Mouse (Mus musculus) left cerebral cortex, postnatal 10 days (tissue): ENCODE measurements at regions not wholly inside any gene's neighbourhood (a gene's known extent, or its start where the extent isn't known, plus 50 kb on each side); places are given as distances from the start of the nearest gene placed in this dataset.
A peak's percentile ranks its signal among the peaks of the same experiment; 100 is the strongest.
"Not testable (repeated sequence)": the region's sequence is repeated elsewhere in the genome, so short reads cannot be mapped to it uniquely, and the experiment has no call there.

Experiments
- DNase-seq, 2 experiments: peaks; one replicate each; pipeline ENCODE4 v3.0.0; 2021 to 2022; ENCODE audit warnings: low spot score in 2 of 2, mixed read lengths in 1 of 2; ENCODE audit errors: extremely low spot score in 1 of 2
- intact Hi-C: fragments of 180-260 bp; cut with DNase I; formaldehyde crosslinking; loops from one replicate; pipeline ENCODE4 v1.15.1; 2025

GRCm38 (mm10) chr17:43139916-43140315, 123.6 kb downstream of the Tnfrsf21 start:
- DNase-seq, result no peak
- intact Hi-C loops, result no loop called here

DNA sequence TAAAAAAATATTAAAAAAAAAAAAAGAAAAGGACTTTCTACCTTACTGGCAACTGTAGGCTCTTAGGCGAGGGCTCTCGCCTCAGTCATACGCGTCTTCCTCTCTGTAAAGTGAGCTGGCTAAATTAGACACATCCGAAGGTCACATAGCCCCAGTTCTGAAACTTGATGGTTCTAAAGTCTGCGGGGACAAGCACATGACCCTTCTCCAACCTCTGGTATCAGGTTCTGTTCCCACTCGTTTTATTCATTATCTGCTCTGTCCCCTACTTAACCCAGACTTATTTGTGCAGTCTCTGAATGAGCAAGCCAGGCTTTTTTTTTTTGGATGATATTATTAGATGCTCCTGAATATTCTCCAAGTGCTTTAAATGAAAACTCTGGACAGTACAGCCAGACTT, 125.4 kb downstream of the Tnfrsf21 start:
- DNase-seq, result no peak
- intact Hi-C loops, result no loop called here

DNA sequence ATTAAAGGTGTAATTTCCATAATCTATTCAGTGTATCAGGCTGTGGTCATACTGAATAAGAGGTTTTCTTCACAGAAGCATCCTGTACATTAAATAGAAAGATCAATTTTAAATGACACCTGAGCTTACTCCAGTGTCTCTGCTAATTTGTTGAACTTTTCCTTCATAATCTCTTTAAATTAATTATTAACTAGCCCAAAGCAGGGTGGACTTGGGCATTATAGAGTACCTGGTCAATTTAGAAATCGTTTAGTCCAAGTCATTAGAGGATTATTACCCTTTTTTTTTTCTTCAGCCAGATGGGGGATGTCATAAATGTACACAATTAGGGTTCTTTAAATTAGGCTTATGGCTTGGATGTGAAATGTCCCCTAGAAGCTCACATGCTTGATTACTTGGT, 124.4 kb upstream of the Adgrf1 start:
- intact Hi-C loops, result no loop called here
- DNase-seq, result no peak

DNA sequence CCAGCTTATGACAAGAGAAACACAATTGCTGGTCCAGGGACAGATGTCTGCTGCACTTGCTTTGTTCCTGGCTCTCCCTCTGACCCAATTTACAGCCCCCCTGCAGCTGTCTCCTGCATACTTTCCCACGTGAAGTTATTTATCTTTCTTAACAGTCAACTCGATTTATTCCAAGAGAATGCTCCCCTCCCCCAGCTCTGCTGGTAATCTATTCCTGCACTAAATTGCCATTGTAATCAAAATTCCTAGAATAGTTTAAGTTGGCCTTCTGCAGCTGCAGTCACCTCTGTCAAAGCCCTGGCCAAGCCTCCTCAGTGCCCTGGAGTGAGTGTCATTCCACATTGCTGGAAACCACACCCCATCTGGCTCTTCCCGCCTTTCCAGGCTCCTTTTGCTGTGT, 122.2 kb upstream of the Adgrf1 start:
- intact Hi-C loops, result no loop called here
- peak in 1 of 2 experiments; percentile 62 for DNase-seq

DNA sequence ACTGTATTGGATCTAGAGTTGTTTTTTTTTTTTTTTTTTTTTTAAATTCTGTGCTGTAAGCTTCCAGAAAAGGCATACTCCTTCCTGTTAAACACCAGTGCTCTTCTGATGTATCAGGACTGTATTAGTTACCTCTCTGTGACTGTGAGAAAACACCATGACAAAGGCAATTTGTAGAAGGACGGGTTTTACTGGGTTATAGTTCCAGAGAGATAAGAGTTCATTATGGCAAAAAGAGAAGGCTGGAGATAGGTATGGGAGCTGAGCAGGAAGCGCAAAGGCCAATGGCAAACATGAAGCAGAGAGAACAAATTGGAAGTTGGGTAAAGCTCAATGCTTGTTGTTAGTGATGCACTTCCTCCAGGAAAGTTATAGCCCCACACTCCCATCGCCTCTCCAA, 117.5 kb upstream of the Adgrf1 start:
- no peak for DNase-seq
- intact Hi-C loops, result no loop called here

DNA sequence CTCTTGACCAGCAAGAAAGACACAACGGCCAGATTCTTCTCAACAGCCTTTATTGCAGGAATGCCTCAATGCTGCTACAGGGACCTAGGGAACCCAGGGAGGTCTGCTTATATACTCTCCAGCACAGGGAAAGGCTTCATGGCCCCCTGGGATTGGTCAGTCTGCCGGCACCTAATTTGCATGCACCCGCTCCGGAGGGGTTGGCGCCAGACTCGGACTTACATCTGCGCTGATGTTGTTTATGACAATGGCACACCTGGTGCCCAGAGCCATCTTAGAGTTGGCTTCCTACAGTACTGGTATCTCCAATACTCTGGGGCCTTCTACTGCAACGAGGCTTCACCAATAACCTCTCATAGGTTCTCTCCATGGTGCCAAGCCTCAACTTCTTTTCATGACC, 114.9 kb upstream of the Adgrf1 start:
- intact Hi-C loops, DNase-seq: not testable (repeated sequence)

- no peak for DNase-seq
Observed at GRCm38 (mm10) chr17:43156116-43156515, 114.0 kb upstream of the Adgrf1 start.

GRCm38 (mm10) chr17:43157781-43158501, 112.2 kb upstream of the Adgrf1 start:
- intact Hi-C loops, result no loop called here
- peak; percentile 22 to 80 for DNase-seq

More at GRCm38 (mm10) chr17:43156116-43156515, 114.0 kb upstream of the Adgrf1 start:
- intact Hi-C loops, result no loop called here

DNA sequence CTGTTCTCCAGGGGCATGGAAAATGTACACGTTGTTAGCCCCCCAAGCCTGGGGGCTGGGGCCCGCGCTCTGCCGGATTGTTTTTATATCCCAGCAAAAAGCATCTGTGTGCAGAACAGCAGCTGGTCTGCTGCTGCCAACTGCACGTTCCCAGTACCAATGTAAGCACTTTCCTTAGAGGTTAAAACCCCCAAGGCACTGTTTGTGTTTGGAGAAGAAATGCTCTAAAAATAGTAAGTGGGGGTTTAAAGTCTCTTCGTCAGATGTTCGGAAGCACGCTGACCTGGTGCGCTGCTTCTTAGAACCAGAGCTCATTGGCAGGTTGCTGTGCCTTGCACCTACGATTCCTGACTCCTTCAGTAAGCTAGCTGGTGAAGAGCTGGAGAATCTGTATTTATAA, 111.4 kb upstream of the Adgrf1 start:
- DNase-seq, result peak in 1 of 2 experiments; percentile 57
- intact Hi-C loops, result no loop called here

- DNase-seq, result not testable (repeated sequence)
- intact Hi-C loops, result loop anchor here (5.0 kb wide), 1 partner anchor 66 kb away; no protein-coding TSS in a partner anchor
Observed at GRCm38 (mm10) chr17:43161306-43161705, 108.8 kb upstream of the Adgrf1 start.

DNA sequence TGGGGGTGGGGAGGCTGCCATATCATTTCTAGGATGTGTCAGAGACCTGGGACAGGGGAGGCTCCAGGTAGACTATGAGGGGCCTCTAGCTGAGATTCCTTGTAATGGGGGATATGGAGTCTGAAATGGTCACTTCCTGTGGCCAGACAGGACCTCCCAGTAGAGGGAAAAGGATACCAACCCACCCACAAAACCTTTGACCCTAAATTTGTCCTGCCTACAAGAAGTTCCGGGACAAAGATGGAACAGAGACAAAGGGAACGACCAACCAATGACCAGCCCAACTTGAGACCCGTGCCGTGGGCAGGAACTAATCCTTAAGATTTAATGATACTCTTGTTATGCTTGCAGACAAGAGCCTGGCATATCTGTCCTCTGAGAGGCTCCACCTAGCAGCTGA, 107.0 kb upstream of the Adgrf1 start:
- intact Hi-C loops, result loop anchor here (5.0 kb wide), 1 partner anchor 64 kb away; no protein-coding TSS in a partner anchor
- no peak for DNase-seq

- intact Hi-C loops, result no loop called here
- no peak for DNase-seq
Observed at GRCm38 (mm10) chr17:43166091-43166490, 104.0 kb upstream of the Adgrf1 start.

GRCm38 (mm10) chr17:43169435-43169834, 100.7 kb upstream of the Adgrf1 start:
- intact Hi-C loops, result no loop called here

DNA sequence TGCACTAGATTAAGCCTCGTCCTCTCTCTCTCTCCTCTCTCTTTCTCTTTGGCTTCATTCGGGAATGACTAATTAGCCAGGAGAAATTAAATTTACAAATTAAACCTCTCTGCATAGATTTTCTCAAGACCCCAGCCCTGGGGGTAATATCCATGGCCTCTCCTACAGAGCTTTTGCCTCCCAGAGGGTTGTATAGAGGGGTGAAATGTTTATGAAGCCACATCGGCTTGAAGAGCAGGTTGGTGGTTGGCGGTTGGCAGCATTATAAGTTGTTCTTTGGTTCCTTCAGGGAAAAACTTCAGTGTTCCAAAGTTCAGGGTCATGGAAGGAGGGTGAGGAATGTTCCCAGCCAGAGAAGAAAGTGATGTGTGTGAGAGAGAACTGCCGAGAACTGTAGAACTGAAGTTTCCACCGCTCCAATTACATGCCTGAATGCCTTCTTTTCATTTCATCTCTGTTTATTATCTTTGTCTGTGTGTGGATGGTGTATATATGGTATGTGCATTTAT, 97.4 kb upstream of the Adgrf1 start:
- no peak for DNase-seq
- intact Hi-C loops, result no loop called here

More at GRCm38 (mm10) chr17:43169435-43169834, 100.7 kb upstream of the Adgrf1 start:
- DNase-seq, result no peak

GRCm38 (mm10) chr17:43174860-43175259, 95.3 kb upstream of the Adgrf1 start:
- intact Hi-C loops, result no loop called here
- no peak for DNase-seq

GRCm38 (mm10) chr17:43177244-43177643, 92.9 kb upstream of the Adgrf1 start:
- intact Hi-C loops, result no loop called here
- no peak for DNase-seq

DNA sequence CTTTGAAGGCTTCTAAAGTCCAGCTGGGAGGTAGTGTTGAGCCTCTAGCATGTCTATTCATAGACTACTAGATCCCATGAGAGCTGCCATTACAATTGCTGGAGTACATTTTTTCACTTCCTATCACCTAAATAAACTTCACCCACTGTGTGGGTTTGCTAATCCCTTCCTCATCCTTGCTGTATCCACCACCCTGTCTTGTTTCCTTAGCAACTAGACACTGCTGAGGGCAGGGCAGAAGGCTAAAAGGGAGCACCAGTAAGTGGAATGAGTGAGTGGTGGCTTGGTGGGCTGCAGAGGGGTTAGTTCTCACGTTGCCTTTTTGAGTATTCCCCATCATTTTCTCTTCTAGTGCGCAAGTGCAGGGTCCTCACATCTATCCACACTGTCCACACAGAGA, 80.1 kb upstream of the Adgrf1 start:
- intact Hi-C loops, result no loop called here
- DNase-seq, result no peak

- intact Hi-C loops, result no loop called here
Observed at GRCm38 (mm10) chr17:43190853-43191485, 79.2 kb upstream of the Adgrf1 start.

DNA sequence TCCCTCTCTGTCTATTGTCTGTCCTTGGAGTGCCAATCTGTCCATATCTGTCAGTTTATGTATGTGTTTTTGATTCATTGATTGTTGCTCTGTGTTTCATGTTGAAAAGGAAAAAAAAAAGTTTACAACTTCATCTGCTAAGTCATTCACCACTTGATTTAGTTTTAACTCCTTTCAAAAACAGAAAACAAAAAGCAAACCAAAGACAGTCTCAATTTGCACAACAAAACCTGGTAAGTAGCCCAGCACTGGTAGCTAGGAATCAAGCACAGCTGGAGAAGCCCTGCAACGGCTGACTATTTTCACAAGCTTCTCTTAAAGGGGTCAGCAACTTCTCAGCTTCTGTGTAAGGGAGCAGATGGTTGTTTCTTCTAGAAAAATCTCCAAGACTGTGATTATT, 72.9 kb upstream of the Adgrf1 start:
- DNase-seq, result no peak
- intact Hi-C loops, result no loop called here

More at GRCm38 (mm10) chr17:43190853-43191485, 79.2 kb upstream of the Adgrf1 start:
- no peak for DNase-seq

DNA sequence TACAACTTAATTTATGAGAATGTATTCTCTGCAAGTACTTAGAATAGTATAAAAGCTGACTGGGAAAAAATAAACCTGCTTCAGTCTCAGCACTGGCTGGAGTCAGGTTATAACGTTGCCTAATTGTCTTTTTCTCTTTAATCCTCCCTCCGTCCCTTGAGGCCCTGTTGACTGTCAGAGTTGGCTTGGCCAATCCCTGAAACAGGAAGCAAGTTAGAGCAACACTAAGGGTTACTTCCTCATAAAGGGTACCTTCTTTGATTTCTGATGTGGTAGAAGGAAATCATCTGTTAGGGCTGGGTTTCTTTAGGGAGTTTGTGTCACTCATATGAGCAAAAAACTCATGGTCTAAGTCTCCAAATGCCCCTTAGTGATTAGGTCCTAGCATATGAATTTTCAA, 69.3 kb upstream of the Adgrf1 start:
- intact Hi-C loops, result no loop called here

More for the DNA sequence above, 69.3 kb upstream of the Adgrf1 start:
- no peak for DNase-seq
